Mouse (Mus musculus) MEL (cell line): ENCODE measurements around the gene Tmem45a2. TPM values are rescaled to one million over a fixed set of nuclear protein-coding genes. Genes with fewer than 3 reads are reported as not detected.
A peak's percentile ranks its signal among the peaks of the same experiment; 100 is the strongest.
"Not testable (repeated sequence)": the region's sequence is repeated elsewhere in the genome, so short reads cannot be mapped to it uniquely, and the experiment has no call there.

ENCODE experiments used
- DNase-seq: peaks from one replicate; pipeline ENCODE4 v3.0.0; 2011; ENCODE audit warnings: low read depth, low spot score
- H3K27ac ChIP-seq: 2 replicates; pipeline ENCODE4 v1.5.1; 2012; ENCODE audit warnings: low read depth, mild to moderate bottlenecking, control low read depth, low read length, moderate library complexity; ENCODE audit not compliant: control insufficient read depth
- H3K27me3 ChIP-seq, 2 experiments: fragments of 150-350 bp in 1 of 2; sonication (generic) in 1 of 2; 2 replicates each; pipeline ENCODE4 v1.6.1; 2012; ENCODE audit warnings: low read length in 2 of 2, mild to moderate bottlenecking in 2 of 2, improper control_type of control experiment in 1 of 2, moderate library complexity in 1 of 2; ENCODE audit not compliant: insufficient read depth in 2 of 2, control insufficient read depth in 1 of 2
- H3K36me3 ChIP-seq, 2 experiments: 2 replicates each; pipeline ENCODE4 v1.6.1; 2012 to 2014; ENCODE audit warnings: low read length in 2 of 2, improper control_type of control experiment in 1 of 2, inconsistent platforms in 1 of 2, mild to moderate bottlenecking in 1 of 2; ENCODE audit not compliant: insufficient read depth in 2 of 2, control insufficient read depth in 1 of 2
- H3K4me1 ChIP-seq, 2 experiments: fragments of 150-350 bp in 1 of 2; sonication (generic) in 1 of 2; 2 replicates each; pipeline ENCODE4 v1.6.1; 2012; ENCODE audit warnings: low read length in 2 of 2, improper control_type of control experiment in 1 of 2, mild to moderate bottlenecking in 1 of 2; ENCODE audit not compliant: insufficient read depth in 2 of 2, control insufficient read depth in 1 of 2
- H3K4me3 ChIP-seq, 2 experiments: fragments of 150-350 bp in 1 of 2; sonication (generic) in 1 of 2; 2 replicates each; pipeline ENCODE4 v1.5.1; 2012; ENCODE audit warnings: low read depth in 2 of 2, low read length in 2 of 2, mild to moderate bottlenecking in 2 of 2, moderate library complexity in 2 of 2, control low read depth in 1 of 2, improper control_type of control experiment in 1 of 2; ENCODE audit not compliant: control insufficient read depth in 1 of 2, insufficient read depth in 1 of 2
- H3K79me2 ChIP-seq: 2 replicates; pipeline ENCODE4 v1.6.1; 2012; ENCODE audit warnings: mild to moderate bottlenecking, low read length, moderate library complexity; ENCODE audit not compliant: control insufficient read depth, poor library complexity, insufficient read depth
- H3K9ac ChIP-seq: 2 replicates; pipeline ENCODE4 v1.6.1; 2012; ENCODE audit warnings: low read depth, mild to moderate bottlenecking, control low read depth, low read length, moderate library complexity; ENCODE audit not compliant: control insufficient read depth, poor library complexity, severe bottlenecking
- H3K9me3 ChIP-seq: fragments of 150-350 bp; sonication (generic); replicated peaks from 2 replicates; pipeline ENCODE4 v1.6.1; 2012; ENCODE audit warnings: mild to moderate bottlenecking, low read length, improper control_type of control experiment, moderate library complexity; ENCODE audit not compliant: insufficient read depth
- MAX ChIP-seq: IDR thresholded peaks from 2 replicates; pipeline ENCODE4 v1.6.1; 2011; ENCODE audit warnings: low read length, improper control_type of control experiment
- MXI1 ChIP-seq: IDR thresholded peaks from 2 replicates; pipeline ENCODE4 v1.6.1; 2011; ENCODE audit warnings: mild to moderate bottlenecking, low read depth, low read length, improper control_type of control experiment
- MYC ChIP-seq: IDR thresholded peaks from 2 replicates; pipeline ENCODE4 v1.6.1; 2011; ENCODE audit warnings: low read depth, mild to moderate bottlenecking, low read length, improper control_type of control experiment, moderate library complexity
- POLR2A ChIP-seq, 2 experiments: IDR thresholded peaks; 2 replicates each; pipeline ENCODE4 v1.6.1; 2011 to 2012; ENCODE audit warnings: low read length in 2 of 2, mild to moderate bottlenecking in 2 of 2, control low read depth in 1 of 2, improper control_type of control experiment in 1 of 2, low read depth in 1 of 2, moderate library complexity in 1 of 2; ENCODE audit not compliant: control insufficient read depth in 1 of 2, insufficient read depth in 1 of 2, poor library complexity in 1 of 2
- SIN3A ChIP-seq: IDR thresholded peaks from 2 replicates; pipeline ENCODE4 v1.6.1; 2012; ENCODE audit warnings: low read length, improper control_type of control experiment, inconsistent platforms
- TBP ChIP-seq: IDR thresholded peaks from 2 replicates; pipeline ENCODE4 v1.8.0; 2011; ENCODE audit warnings: low read depth, low read length, improper control_type of control experiment
- USF1 ChIP-seq: IDR thresholded peaks from 2 replicates; pipeline ENCODE4 v1.6.1; 2014; ENCODE audit warnings: low read depth, mild to moderate bottlenecking, inconsistent platforms, low read length, improper control_type of control experiment, moderate library complexity
- polyA plus RNA-seq, 2 experiments: library from polyadenylated mRNA; stranded (reverse) in 1 of 2; unstranded in 1 of 2; fragments of >175 nt in 1 of 2; fragments of >200 nt in 1 of 2; gene quantifications; 2 replicates each; pipeline versions ENCODE4 v1.2.1 to v1.2.4; 2012; ENCODE audit warnings: low replicate concordance in 2 of 2, low read depth in 1 of 2; ENCODE audit not compliant: insufficient read length in 2 of 2, insufficient read depth in 1 of 2, missing spikeins in 1 of 2
- total RNA-seq: library from RNA; depleted of rRNA; stranded (reverse); fragments of 300-350 nt; gene quantifications from 2 replicates; pipeline ENCODE4 v1.2.3, GENCODE M21; 2012; rRNA removed

Gene Tmem45a2
- total and polyA plus RNA-seq, 3 experiments: 0.04 TPM; not detected in 2

GRCm38 (mm10) chr16:57030150-57030885 lies 40.9 kb downstream of the Tmem45a2 start:
- DNase-seq: peak; percentile 25
- H3K79me2 ChIP-seq: no peaks in the 10 kb centered on the region
- TF ChIP-seq USF1 (peak; percentile 76), MYC (no peak)
- H3K9ac ChIP-seq: peak overlapping the region; percentile 15; the same call in 1 of the 2 replicates
- peak overlapping the region; percentile 42 to 75 for H3K4me3 ChIP-seq
- no peaks in the 10 kb centered on the region; a peak in 1 of 4 replicates for H3K27me3 ChIP-seq
- no peaks in the 10 kb centered on the region; a peak in 1 of 4 replicates for H3K36me3 ChIP-seq
- H3K9me3 ChIP-seq: no peaks in the 10 kb centered on the region
- H3K27ac ChIP-seq: no peak overlapping the region
- no peaks in the 10 kb centered on the region for H3K4me1 ChIP-seq

DNA sequence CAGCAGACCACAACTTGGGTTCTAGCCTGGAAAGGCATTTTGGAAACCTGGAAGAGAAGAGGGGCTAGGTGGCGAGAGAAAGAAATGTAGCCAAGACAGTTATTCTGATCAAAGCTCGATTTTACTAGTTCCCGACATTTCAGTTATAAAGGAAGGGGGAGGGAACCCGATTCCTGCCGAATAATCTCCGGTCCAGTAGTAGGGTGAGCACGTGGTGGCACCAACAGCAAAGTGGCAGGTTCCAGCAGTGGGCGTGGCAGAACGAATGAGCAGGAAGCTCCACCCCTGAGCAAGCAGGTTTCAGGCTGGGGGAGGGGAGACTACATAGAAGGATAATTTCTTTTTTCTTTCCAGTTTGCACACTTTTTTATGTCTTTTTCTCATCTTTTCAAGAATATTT lies 72.9 kb downstream of the Tmem45a2 start:
- H3K9me3 ChIP-seq, H3K79me2 ChIP-seq, H3K27ac ChIP-seq, H3K36me3 ChIP-seq, H3K27me3 ChIP-seq, H3K4me1 ChIP-seq: not testable (repeated sequence)
- DNase-seq: peak; percentile 58
- H3K9ac ChIP-seq: peak overlapping the region; percentile 56
- TF ChIP-seq MYC: peak; percentile 75
- TF ChIP-seq USF1: peak; percentile 61
- 0 out of 2 replicates have a peak, but pooled peaks have one; percentile 35 for TF ChIP-seq TBP
- peak in 1 of 2 experiments; percentile 35; a peak in 1 of 4 replicates for TF ChIP-seq POLR2A (IDR thresholded peaks at IDR 0.05; ENCODE audit: control insufficient read depth in 1 of 2, insufficient read depth in 1 of 2, low read depth in 1 of 2, low read length in 2 of 2, poor library complexity in 1 of 2)
- peak; percentile 81 for TF ChIP-seq MAX
- peak; percentile 70 for TF ChIP-seq MXI1
- TF ChIP-seq SIN3A: peak; percentile 34; the same call in 1 of the 2 replicates
- peak overlapping the region; percentile 35 to 37; a peak in 2 of 4 replicates for H3K4me3 ChIP-seq

Other genes with a start within 250 kb of the Tmem45a2 start
- not detected in 2 replicates for gene Tmem45a, start 185.2 kb downstream of the Tmem45a2 start, total RNA-seq
- gene Tmem45a, start 185.2 kb downstream of the Tmem45a2 start, polyA plus RNA-seq: not detected
- gene Lnp1, start 143.3 kb downstream of the Tmem45a2 start, total RNA-seq: not detected in 2 replicates
- not detected for gene Lnp1, start 143.3 kb downstream of the Tmem45a2 start, polyA plus RNA-seq
- gene Tomm70a, start 50.3 kb upstream of the Tmem45a2 start, total RNA-seq: 123 and 124 TPM in 2 replicates
- gene Tomm70a, start 50.3 kb upstream of the Tmem45a2 start, polyA plus RNA-seq: 100 to 1,000 TPM in 1 of 2 experiments, 10 to 100 TPM in 1; 97.4 to 162 TPM
- 32.2 and 33.6 TPM in 2 replicates for gene Nit2, start 96.0 kb upstream of the Tmem45a2 start, total RNA-seq
- 10 to 100 TPM in 1 of 2 experiments, not detected in 1; 38.9 TPM for gene Nit2, start 96.0 kb upstream of the Tmem45a2 start, polyA plus RNA-seq
- 15.7 and 16.9 TPM in 2 replicates for gene Tbc1d23, start 160.1 kb upstream of the Tmem45a2 start, total RNA-seq
- gene Tbc1d23, start 160.1 kb upstream of the Tmem45a2 start, polyA plus RNA-seq: 10 to 100 TPM in 1 of 2 experiments, not detected in 1; 18.1 TPM
- gene Tmem30c, start 221.5 kb upstream of the Tmem45a2 start, total RNA-seq: 0.03 and 0.04 TPM in 2 replicates
- under 1 TPM in 1 of 2 experiments, not detected in 1; 0.38 TPM for gene Tmem30c, start 221.5 kb upstream of the Tmem45a2 start, polyA plus RNA-seq